Mouse (Mus musculus): ENCODE measurements around the gene Olfr998. TPM values are rescaled to one million over a fixed set of nuclear protein-coding genes. Genes with fewer than 3 reads are reported as not detected.
"Not testable (repeated sequence)": the region's sequence is repeated elsewhere in the genome, so short reads cannot be mapped to it uniquely, and the experiment has no call there.

The Olfr998 gene
- not detected for total RNA-seq (2021)

DNA sequence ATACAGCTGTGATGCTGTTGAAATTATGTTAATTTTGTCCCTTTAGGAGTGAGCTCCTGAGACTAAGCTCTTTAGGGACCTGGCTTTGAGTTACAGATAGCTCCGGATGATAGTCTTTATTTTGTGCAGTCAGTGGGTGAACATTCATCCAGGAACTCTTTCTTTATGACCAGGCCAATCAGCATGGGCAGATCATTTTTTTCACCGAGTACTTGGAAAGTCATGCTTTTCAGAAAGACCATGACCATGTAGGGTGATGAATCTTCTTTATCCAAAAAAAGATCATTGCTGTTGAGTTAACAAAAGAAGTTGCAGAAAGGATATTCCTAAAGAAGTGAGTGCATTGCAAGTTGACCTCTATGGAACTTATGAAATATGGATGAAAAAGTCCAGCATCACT, at the start of gene Olfr998:
Gene Olfr998, plus strand, starts transcription at position 301 of the 400 bp plus-strand sequence.
- DNase-seq (ENCODE audit: low spot score); intact Hi-C loops (cut with DNase I): not testable (repeated sequence)

GRCm38 (mm10) chr2:85554806-85555205, 33.9 kb upstream of the Olfr998 start:
- intact Hi-C loops (cut with DNase I) = no loop called here
- DNase-seq (ENCODE audit: low spot score) = no peak

- no peak for DNase-seq (ENCODE audit: low spot score)
- intact Hi-C loops (cut with DNase I) = loop anchor here (2.0 to 10.0 kb wide), 2 partner anchors 313 to 535 kb away; no protein-coding TSS in a partner anchor
These were observed 28.5 kb upstream of the Olfr998 start for GRCm38 (mm10) chr2:85560226-85560625.

DNA sequence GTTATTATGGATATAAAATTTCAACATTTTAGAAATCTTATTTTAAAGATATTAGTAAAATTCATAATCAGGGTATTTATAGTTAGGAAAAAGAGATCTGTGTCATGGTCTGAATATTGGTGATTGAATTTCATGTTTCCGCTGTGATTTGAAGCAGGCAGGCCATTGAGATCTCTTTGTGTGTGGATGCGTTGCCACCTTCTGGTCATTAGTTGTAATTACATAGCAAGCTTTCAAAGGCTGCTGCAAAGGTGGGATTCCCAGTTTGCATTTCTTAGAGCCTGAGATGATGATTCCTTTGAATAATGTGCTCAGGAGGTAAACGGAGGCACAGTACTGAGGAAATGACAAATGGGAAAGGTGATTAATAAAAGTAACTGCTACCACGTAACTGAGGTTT, 27.6 kb upstream of the Olfr998 start:
- intact Hi-C loops (cut with DNase I) = loop anchor here (1.0 to 10.0 kb wide), 3 partner anchors 314 to 536 kb away; no protein-coding TSS in a partner anchor
- DNase-seq (ENCODE audit: low spot score) = no peak

GRCm38 (mm10) chr2:85578915-85579314, 9.8 kb upstream of the Olfr998 start, which contains the start of gene Olfr996:
Gene Olfr996, plus strand, starts transcription at chr2:85579215.
- DNase-seq (ENCODE audit: low spot score) = no peak
- intact Hi-C loops (cut with DNase I) = no loop called here

- intact Hi-C loops (cut with DNase I) = no loop called here
- no peak for DNase-seq (ENCODE audit: low spot score)
These were observed 23.1 kb downstream of the Olfr998 start, which contains the start of gene Olfr1000 for GRCm38 (mm10) chr2:85611803-85612202. Gene Olfr1000, minus strand, starts transcription at chr2:85611903.

Other genes starting within 250 kb of the Olfr998 start
- gene Olfr987, start 249.6 kb upstream of the Olfr998 start, total RNA-seq (2021) = not detected
- not detected for gene Olfr988, start 225.7 kb upstream of the Olfr998 start, total RNA-seq (2021)
- gene Olfr992, start 179.5 kb upstream of the Olfr998 start, total RNA-seq (2021) = not detected
- not detected for gene Olfr993, start 174.1 kb upstream of the Olfr998 start, total RNA-seq (2021)
- not detected for gene Olfr994, start 152.5 kb upstream of the Olfr998 start, total RNA-seq (2021)
- not detected for gene Olfr995, start 145.3 kb upstream of the Olfr998 start, total RNA-seq (2021)
- gene 4833423E24Rik, start 69.9 kb upstream of the Olfr998 start, total RNA-seq (2021) = not detected
- gene Olfr996, start 9.7 kb upstream of the Olfr998 start, total RNA-seq (2021) = not detected
- not detected for gene Olfr1000, start 23.0 kb downstream of the Olfr998 start, total RNA-seq (2021)
- gene Olfr1002, start 61.8 kb downstream of the Olfr998 start, total RNA-seq (2021) = not detected
- not detected for gene Olfr154, start 75.5 kb downstream of the Olfr998 start, total RNA-seq (2021)
- not detected for gene Olfr1006, start 89.8 kb downstream of the Olfr998 start, total RNA-seq (2021)
- not detected for gene Olfr1008, start 100.5 kb downstream of the Olfr998 start, total RNA-seq (2021)
- not detected for gene Olfr1009, start 126.5 kb downstream of the Olfr998 start, total RNA-seq (2021)
- not detected for gene Olfr1012, start 173.8 kb downstream of the Olfr998 start, total RNA-seq (2021)
- not detected for gene Olfr1013, start 178.2 kb downstream of the Olfr998 start, total RNA-seq (2021)
- gene Olfr1014, start 183.8 kb downstream of the Olfr998 start, total RNA-seq (2021) = not detected
- gene Olfr1015, start 193.1 kb downstream of the Olfr998 start, total RNA-seq (2021) = not detected
- not detected for gene Olfr1016, start 213.6 kb downstream of the Olfr998 start, total RNA-seq (2021)
- gene Olfr1018, start 229.5 kb downstream of the Olfr998 start, total RNA-seq (2021) = not detected